In the genomic region with DNA sequence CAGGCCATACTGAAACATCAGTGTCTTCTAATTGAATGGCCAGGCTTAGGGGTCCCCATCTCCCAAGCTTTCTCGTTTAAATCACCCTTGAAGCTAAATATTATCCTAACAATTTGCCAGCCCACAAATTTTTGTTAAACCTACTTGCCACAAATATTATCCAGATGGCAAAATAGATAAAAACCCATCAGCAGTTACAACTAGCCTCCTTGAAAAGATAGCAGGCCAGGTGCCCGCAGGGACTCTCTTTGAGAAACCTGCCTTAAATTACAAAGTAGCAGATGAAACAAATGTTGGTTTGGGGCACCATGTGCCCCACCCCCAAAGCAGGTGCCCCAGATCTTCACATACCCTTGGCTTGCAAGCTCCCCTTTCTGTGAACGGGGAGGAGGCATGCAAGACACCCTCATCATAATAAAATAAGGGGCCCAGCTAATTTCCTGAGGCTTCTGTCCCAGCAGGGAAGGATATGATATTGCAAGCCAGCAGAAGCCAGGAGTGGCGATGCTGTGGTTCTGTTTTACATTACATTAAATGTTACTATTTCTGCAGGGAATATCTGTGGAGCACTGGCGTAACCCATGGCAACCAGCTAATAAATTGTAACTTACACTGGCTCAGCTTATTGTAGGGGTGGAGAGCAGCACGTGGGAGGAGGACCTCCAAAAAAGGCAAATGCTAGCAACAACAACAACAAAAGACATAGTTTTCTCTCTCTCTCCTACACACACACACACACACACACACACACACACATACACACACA, we compare ENCODE assay signal across 10 mouse cellular contexts. TPM values are rescaled to one million over a fixed set of nuclear protein-coding genes. Genes with fewer than 3 reads are reported as not detected.
A peak's percentile ranks its signal among the peaks of the same experiment; 100 is the strongest.
DNase-seq lines count a peak whose midpoint lies in the region; ATAC-seq lines count a peak whose summit lies in the region.
"Had no signal": no experiment of that assay in that cellular context is flagged by ENCODE, and none has a peak within 500 bp of the region (broad histone marks: within the 10 kb centered on the region; RNA-seq: fewer than 3 reads in every experiment).

No protein-coding gene starts in this region.

- WGBS in embryonic facial prominence, embryonic 14.5 days, result 17% methylated on average over 6 of the region's 6 CpGs
- WGBS in limb, embryonic 13.5 days, result 13% methylated on average over 6 of the region's 6 CpGs
- WGBS in neural tube, embryonic 14.5 days, result 23% methylated on average over 6 of the region's 6 CpGs

- peaks cover 21% of the 10 kb centered on the region for H3K4me1 ChIP-seq in embryonic facial prominence, embryonic 14.5 days (ENCODE audit: control insufficient read depth, insufficient read depth, low read length)
- H3K4me1 ChIP-seq in limb, embryonic 13.5 days, result peaks cover 59% of the 10 kb centered on the region
- H3K4me1 ChIP-seq in neural tube, embryonic 14.5 days (ENCODE audit: control insufficient read depth, insufficient read depth, low read length), result peaks cover 22% of the 10 kb centered on the region; the same call in 1 of the 2 replicates

- peak; percentile 87 for ATAC-seq in embryonic facial prominence, embryonic 14.5 days (ENCODE audit: low read depth)
- peak; percentile 91 for ATAC-seq in limb, embryonic 13.5 days (ENCODE audit: low FRiP score, low read depth)
- ATAC-seq in neural tube, embryonic 14.5 days (ENCODE audit: low read depth), result peak; percentile 92

- H3K36me3 ChIP-seq in embryonic facial prominence, embryonic 14.5 days (ENCODE audit: control insufficient read depth, insufficient read depth, low read length), result no peaks in the 10 kb centered on the region
- H3K36me3 ChIP-seq in limb, embryonic 13.5 days, result no peaks in the 10 kb centered on the region
- H3K36me3 ChIP-seq in neural tube, embryonic 14.5 days (ENCODE audit: control insufficient read depth, insufficient read depth, low read length), result no peaks in the 10 kb centered on the region

- DNase-seq in layer of hippocampus, adult 9-11 months, result peak; percentile 47
- no peak for DNase-seq in layer of hippocampus, postnatal 14 days (ENCODE audit: low spot score in 2 of 2)
- DNase-seq in embryonic facial prominence, embryonic 14.5 days (ENCODE audit: low spot score), result peak; percentile 91
- no peak for DNase-seq in heart, adult 9 months (ENCODE audit: low spot score in 2 of 2)
- DNase-seq in adrenal gland, adult 18-20 months (ENCODE audit: low spot score in 2 of 2), result no peak
- no peak for DNase-seq in gastrocnemius, postnatal 36 days
- DNase-seq: heart, postnatal 36 days had no signal

- H3K9me3 ChIP-seq in embryonic facial prominence, embryonic 14.5 days (ENCODE audit: control insufficient read depth, low read length), result no peaks in the 10 kb centered on the region
- no peaks in the 10 kb centered on the region for H3K9me3 ChIP-seq in limb, embryonic 13.5 days
- no peaks in the 10 kb centered on the region for H3K9me3 ChIP-seq in neural tube, embryonic 14.5 days (ENCODE audit: control insufficient read depth, low read length)

- H3K4me2 ChIP-seq in embryonic facial prominence, embryonic 14.5 days (ENCODE audit: low read depth, low read length), result no peak overlapping the region; the same call in 1 of the 2 replicates
- peak overlapping the region; percentile 43 for H3K4me2 ChIP-seq in limb, embryonic 13.5 days (replicated peaks)
- H3K4me2 ChIP-seq in neural tube, embryonic 14.5 days (ENCODE audit: low read depth, low read length), result no peak overlapping the region

- intact Hi-C loops in gastrocnemius, postnatal 36 days (cut with DNase I), result no loop called here

- no peaks in the 10 kb centered on the region for H3K27me3 ChIP-seq in embryonic facial prominence, embryonic 14.5 days (replicated peaks; ENCODE audit: control insufficient read depth, insufficient read depth, low read length)
- no peaks in the 10 kb centered on the region for H3K27me3 ChIP-seq in limb, embryonic 13.5 days
- no peaks in the 10 kb centered on the region for H3K27me3 ChIP-seq in neural tube, embryonic 14.5 days (ENCODE audit: control insufficient read depth, insufficient read depth, low read length)

- peak overlapping the region; percentile 2 for H3K27ac ChIP-seq in embryonic facial prominence, embryonic 14.5 days (replicated peaks; ENCODE audit: low read depth, low read length)
- peak overlapping the region; percentile 63; the same call in 1 of the 2 replicates for H3K27ac ChIP-seq in limb, embryonic 13.5 days
- H3K27ac ChIP-seq in neural tube, embryonic 14.5 days (ENCODE audit: low read depth, low read length), result peak overlapping the region; percentile 76

- H3K9ac ChIP-seq in embryonic facial prominence, embryonic 14.5 days (ENCODE audit: low read depth, low read length), result no peak overlapping the region
- no peak overlapping the region for H3K9ac ChIP-seq in limb, embryonic 13.5 days
- H3K9ac ChIP-seq in neural tube, embryonic 14.5 days (replicated peaks; ENCODE audit: low read depth, low read length), result no peak overlapping the region

- no peak overlapping the region for H3K4me3 ChIP-seq in embryonic facial prominence, embryonic 14.5 days (ENCODE audit: low read depth, low read length)
- no peak overlapping the region for H3K4me3 ChIP-seq in limb, embryonic 13.5 days
- no peak overlapping the region for H3K4me3 ChIP-seq in neural tube, embryonic 14.5 days (ENCODE audit: low read depth, low read length)
- H3K4me3 ChIP-seq: myocyte had no signal

RNA-seq across cellular contexts. Expression of a gene that starts 27.2 kb away (rescaled TPM):
- total RNA-seq in layer of hippocampus, postnatal 14 days (2021), result 10 to 100 TPM; 33.2 to 35.5 TPM
- polyA plus RNA-seq in embryonic facial prominence, embryonic 14.5 days (2014; fragmentation: Nextera tagmentation; extraction: Ambion mirVana), result 37.0 and 40.6 TPM in 2 replicates
- 93.6 and 96.5 TPM in 2 replicates for polyA plus RNA-seq in limb, embryonic 13.5 days (2015; fragmentation: Nextera tagmentation; extraction: Ambion mirVana)
- 58.8 and 66.4 TPM in 2 replicates for polyA plus RNA-seq in neural tube, embryonic 14.5 days (2014; fragmentation: Nextera tagmentation; extraction: Ambion mirVana)
- total RNA-seq in adrenal gland, adult 18-20 months (2021), result 1 to 10 TPM; 3.1 to 3.8 TPM
- 1 to 10 TPM; 3.9 to 4.1 TPM for total RNA-seq in gastrocnemius, postnatal 36 days (2021)

Comparison
In these comparisons a context has a peak if more than half of its experiments do, and no peak if none do; other contexts are left out.
1. DNase-seq: peak in layer of hippocampus, adult 9-11 months (single experiment) and embryonic facial prominence, embryonic 14.5 days (single experiment); none in layer of hippocampus, postnatal 14 days (0 of 2), heart, adult 9 months (0 of 2), adrenal gland, adult 18-20 months (0 of 2) and gastrocnemius, postnatal 36 days (0 of 2).
2. H3K27ac ChIP-seq: peak in every context shown above with its lines; median percentile 76 in neural tube, embryonic 14.5 days; 63 in limb, embryonic 13.5 days; 2 in embryonic facial prominence, embryonic 14.5 days.
3. RNA of a gene that starts 27.2 kb away (total RNA-seq): 33.2 to 35.5 TPM in layer of hippocampus, postnatal 14 days; 3.9 to 4.1 TPM in gastrocnemius, postnatal 36 days and 3.1 to 3.8 TPM in adrenal gland, adult 18-20 months; every median in the first group is over 4 times any median in the second.
4. Peak in every context shown above with its lines, with median percentiles within 50 percentile points of each other: ATAC-seq.